Mouse (Mus musculus) frontal cortex, postnatal 25 days (tissue): ENCODE data around the gene Slc16a6.

Source experiments
- DNase-seq, 2 experiments: peaks; one replicate each; pipeline ENCODE4 v3.0.0; 2022; ENCODE audit warnings: low spot score in 2 of 2

Gene Slc16a6

DNA sequence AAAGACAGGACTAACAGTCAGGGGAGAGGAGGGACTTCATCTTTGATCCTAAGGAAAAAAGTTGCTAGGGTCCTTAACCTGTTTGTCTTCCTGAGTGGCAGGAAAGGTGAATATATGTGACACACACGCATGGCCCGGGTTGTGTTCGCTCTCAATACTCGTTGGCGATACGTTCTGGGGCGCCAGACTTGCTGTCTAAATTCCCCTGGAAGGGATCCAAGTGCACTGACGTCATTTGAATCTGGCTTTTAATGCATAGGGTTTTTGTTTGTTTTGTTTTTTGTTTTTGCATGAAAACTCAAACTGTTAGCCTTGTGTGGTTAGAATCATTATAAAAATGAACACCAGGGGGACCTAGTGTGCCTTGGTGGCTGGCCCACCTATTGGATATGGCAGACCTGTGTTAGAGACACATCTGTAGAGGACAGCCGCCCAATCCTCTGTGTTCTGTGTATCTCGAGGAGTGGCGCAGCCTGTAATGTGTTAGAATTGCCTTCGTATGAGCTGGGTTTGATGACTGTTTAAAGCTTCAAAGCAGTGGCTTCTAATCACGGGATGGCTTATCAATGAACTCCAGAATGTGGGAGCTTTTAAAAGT lies 27.9 kb downstream of the Slc16a6 start:
- DNase-seq = no peak

DNA sequence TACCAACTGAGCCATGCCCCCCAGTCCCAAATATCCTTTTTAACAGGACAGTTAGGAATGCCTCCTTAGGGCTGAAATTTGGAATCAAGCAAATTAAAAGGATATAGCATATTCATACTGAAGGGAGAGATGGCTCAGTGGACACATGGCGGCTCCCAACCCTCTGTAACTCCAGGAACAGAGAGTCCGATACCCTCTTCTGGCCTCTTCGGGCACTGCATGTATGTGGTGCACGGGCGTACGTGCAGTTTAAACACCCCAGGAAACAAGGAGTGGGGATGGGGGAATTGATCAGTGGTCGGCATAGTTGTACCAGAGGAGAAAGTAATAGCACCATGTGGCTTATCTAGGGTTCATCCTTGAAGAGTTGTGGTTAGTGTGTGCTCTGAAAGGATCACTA lies 28.8 kb downstream of the Slc16a6 start:
- no peak for DNase-seq

DNA sequence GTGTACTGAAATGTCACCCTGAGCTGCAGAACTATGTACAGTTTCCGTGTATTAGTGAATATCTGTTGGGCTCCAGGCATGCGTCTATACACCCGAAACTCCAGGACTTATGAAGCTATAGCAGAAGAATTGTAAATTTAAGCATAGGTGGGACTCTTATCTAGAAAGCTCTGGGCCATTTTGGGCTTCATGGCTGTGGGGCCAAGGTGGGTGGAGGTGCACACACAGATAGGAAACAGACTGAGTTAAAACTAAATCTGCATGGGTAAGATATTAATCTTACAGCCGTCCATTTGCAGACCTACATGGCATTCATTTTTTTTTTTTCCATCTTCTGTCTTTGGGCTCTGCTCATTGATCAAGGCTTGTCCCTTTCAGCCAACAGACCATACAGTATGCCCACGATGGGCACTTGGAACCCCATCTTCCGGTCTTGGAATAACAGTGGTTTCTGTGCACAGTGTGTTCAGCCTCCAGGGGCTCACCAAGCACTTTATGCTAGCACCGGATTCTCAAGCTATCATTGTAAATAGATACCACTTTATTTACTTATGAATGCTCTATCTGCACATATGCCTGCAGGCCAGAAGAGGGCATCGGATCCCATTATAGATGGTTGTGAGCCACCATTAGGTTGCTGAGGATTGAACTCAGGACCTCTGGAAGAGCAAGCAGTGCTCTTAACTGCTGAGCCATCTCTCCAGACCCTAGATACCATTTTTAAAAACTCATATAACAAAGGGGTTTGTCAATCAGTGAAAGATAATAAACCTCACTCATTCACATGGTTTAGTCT lies 29.7 kb downstream of the Slc16a6 start:
- no peak for DNase-seq

DNA sequence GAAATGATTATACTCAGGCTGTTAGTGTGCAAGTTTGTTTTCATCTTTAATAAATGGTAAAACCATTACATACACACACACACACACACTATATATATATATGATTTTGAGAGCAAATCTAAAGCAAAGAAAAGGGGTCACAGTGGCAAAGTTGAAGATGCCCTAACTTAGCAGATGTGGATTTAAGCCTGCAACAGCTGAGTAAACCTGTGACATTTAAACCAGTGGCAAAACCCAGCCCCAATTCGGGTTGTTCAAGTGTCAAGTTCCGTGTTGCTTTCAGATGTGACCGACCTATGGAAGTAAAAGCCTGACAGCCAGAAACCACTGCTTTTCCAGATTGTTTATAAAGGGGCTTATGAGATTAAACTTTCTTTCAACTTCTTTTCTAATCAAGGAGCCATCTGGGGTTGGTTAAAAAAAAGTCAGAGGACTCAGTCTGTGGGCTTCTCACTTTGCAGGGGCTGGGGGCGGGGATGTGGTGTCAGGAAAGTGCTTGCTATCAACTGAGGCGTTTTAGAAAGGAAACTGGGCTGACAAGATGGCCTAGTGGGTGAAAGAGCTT lies 31.1 kb downstream of the Slc16a6 start:
- DNase-seq = no peak

- DNase-seq = no peak
These were observed 32.3 kb downstream of the Slc16a6 start for GRCm38 (mm10) chr11:109441119-109441518.

DNA sequence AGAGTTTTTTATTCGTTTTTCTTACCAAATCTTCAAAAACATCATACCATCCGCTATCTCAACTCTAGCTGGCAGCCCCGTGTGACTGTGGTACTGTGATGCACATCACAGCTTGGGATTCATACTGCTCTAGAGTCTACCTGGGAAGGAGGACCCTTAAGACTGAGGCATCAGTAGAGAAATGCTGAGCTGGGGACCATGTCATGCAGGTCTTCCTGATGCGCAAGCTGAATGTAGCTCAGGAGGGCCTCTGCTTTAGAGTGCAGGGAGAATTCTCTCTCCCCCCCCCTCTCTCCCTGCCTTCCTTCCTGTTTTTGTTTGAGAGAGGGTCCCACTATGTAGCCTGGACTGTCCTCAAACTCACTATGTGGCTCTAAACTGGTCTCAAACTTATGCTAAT lies 32.8 kb downstream of the Slc16a6 start:
- DNase-seq = no peak

GRCm38 (mm10) chr11:109439829-109440340 lies 33.5 kb downstream of the Slc16a6 start:
- peak; percentile 14 to 33 for DNase-seq

DNA sequence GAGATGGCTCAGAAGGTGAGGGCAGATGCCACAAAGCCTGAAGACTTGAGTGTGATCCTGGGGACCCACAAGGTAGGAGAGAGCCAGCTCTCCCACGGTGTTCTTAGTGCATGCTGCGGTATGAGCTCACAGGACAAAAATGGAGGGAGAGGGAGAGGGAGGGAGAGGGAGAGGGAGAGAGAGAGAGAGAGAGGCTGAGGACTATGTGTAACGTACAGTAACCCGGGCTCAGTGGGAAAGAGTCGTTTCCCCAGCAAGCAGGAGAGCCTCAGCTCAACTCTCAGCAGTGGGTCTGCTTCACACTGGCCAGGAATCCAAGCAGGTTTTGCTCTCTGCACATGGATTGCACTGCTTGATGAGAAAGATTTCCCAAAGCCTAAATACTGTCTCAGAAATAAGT lies 34.2 kb downstream of the Slc16a6 start:
- no peak for DNase-seq

GRCm38 (mm10) chr11:109436889-109437288 lies 36.5 kb downstream of the Slc16a6 start:
- DNase-seq = no peak

GRCm38 (mm10) chr11:109434233-109434798 lies 39.1 kb downstream of the Slc16a6 start:
- no peak for DNase-seq

- no peak for DNase-seq
These were observed 46.0 kb downstream of the Slc16a6 start for GRCm38 (mm10) chr11:109427353-109427752.

DNA sequence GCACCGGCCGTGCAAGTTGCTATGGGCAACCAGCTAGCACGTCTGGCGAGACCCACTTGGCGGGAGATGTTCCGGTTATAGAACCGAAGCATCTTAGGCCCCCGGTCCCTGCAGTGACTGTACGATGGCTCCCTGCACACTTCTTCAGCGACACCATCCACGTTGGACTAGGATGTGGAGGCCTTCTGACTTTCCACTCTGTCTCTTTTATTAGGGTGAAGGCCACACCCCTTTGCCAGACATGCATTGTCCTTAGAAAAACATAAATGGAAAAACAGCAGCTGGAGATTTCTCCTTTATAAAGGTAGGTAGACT lies 47.2 kb downstream of the Slc16a6 start:
- no peak for DNase-seq

DNA sequence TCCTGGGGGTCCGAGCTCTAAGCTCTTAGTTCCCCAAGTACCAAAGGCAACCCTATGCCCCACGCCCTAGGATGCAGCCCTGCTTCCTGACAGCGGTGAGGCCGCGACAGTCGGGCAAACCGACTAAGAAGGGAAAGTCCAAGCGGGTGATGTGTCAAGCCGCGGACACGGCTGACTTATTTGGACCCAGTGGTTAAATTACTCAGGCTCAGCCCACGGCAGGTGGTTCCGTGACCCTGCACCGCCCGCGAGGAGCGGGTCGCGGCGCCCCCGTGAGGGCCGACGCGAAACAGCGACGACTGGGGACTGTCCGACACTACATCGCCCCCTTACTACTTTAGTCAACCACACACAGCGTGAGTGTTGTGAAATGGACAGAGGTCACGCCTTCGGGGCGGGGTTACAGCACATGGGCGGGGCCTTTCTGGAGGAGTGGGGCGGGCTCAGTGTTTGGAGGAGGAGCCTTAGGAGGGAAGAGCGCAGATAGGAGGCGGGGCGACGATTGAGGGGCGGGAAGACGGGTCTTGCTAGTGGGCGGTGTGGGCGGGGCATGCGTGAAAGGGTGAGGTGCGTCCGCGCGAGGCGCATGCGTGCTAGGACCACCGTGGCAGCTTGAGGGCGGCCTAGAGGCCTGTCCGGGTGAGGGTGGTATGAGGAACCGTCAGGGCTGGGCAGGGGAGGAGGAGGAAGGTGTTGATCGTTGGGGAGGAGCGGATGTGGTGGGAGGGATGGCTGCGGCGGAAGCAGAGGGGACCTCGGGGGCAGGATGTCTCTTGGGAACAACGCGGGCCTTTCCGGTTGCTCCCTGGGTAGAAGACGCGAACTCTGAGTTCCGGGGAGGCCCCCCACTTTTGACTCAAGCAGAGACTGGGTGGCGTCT lies 47.8 kb downstream of the Slc16a6 start, which contains the start of gene Amz2:
Gene Amz2, plus strand, starts transcription at position 555 of the 880 bp plus-strand sequence.
- DNase-seq = peak; percentile 91 to 95

DNA sequence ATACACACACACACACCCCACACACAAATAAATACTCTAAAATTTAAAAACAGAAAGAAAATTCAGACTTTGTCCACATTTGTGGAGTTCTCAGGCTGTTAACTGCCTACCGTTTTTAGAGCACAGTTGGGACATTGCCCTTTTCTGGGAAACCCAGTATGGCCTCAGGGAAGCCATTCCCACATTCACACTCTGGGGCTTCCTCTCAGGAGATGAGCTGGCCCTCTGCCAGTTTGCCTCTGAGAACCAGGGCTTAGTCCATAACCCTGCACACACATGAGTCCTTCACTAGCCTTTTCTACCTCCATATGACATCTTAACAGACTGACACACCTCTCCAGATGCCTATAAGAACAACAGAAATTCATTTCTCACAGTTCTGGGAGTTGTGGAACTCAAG lies 50.1 kb downstream of the Slc16a6 start:
- no peak for DNase-seq

DNA sequence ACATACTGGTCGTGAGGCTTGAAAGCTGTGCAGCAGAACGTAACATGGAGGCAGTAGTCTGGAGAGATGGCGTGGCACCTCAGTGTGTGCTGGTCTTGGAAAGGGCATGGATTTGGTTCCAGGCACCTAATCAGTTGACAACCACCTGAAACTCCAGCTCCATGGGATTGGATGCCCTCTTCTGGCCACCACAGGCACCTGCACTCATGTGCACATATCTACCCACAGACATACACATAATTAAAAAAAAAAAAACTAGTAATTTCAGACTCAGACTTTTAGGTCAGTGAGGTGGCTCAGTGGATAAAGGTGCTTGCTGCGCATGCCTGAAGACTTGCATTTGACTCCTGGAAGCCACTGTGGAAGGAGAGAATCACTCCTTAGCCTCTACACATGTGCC lies 51.1 kb downstream of the Slc16a6 start:
- DNase-seq = no peak

- DNase-seq = no peak
These were observed 52.2 kb downstream of the Slc16a6 start for GRCm38 (mm10) chr11:109421205-109421604.

GRCm38 (mm10) chr11:109420567-109420962 lies 52.8 kb downstream of the Slc16a6 start:
- DNase-seq = no peak

GRCm38 (mm10) chr11:109419961-109420566 lies 53.3 kb downstream of the Slc16a6 start:
- no peak for DNase-seq

DNA sequence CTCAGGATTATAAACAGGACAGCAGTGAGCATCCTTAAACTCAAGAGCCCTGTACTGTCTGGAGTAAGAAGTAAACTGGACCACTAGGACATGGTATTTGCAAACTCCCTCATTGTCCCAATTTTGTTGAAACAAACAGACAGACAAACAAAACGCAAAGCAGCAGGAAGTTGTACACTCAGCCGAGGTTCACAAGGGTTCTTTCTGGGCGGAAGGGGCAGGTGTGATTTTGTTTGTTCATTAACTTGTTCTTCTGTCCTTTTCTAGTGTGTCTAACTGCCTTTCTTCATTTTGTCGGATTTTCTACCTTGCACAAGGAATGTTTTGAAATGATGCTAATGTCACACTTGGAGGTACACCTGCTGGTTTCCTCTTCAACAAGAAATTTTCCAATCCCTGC lies 53.9 kb downstream of the Slc16a6 start:
- no peak for DNase-seq

GRCm38 (mm10) chr11:109417472-109418040 lies 55.8 kb downstream of the Slc16a6 start:
- DNase-seq = no peak
